ENCODE assay signal across 14 mouse cellular contexts in genomic region chr17:46034110-46034509, GRCm38 (mm10). TPM values are rescaled to one million over a fixed set of nuclear protein-coding genes. Genes with fewer than 3 reads are reported as not detected.
DNase-seq lines count a peak whose midpoint lies in the region; ATAC-seq lines count a peak whose summit lies in the region.
"Had no signal": no experiment of that assay in that cellular context is flagged by ENCODE, and none has a peak within 500 bp of the region (broad histone marks: within the 10 kb centered on the region; RNA-seq: fewer than 3 reads in every experiment).

No protein-coding gene starts in this region.

- no peaks in the 10 kb centered on the region for H3K9me3 ChIP-seq in forebrain, embryonic 10.5 days
- no peaks in the 10 kb centered on the region for H3K9me3 ChIP-seq in forebrain, embryonic 16.5 days (ENCODE audit: control insufficient read depth, low read length)
- no peaks in the 10 kb centered on the region for H3K9me3 ChIP-seq in hindbrain, embryonic 13.5 days
- no peaks in the 10 kb centered on the region for H3K9me3 ChIP-seq in hindbrain, embryonic 16.5 days (ENCODE audit: control insufficient read depth, low read length)
- no peaks in the 10 kb centered on the region for H3K9me3 ChIP-seq in embryonic facial prominence, embryonic 10.5 days
- H3K9me3 ChIP-seq: liver, embryonic 15.5 days had no signal

- H3K9ac ChIP-seq in forebrain, embryonic 16.5 days (replicated peaks; ENCODE audit: low read depth, low read length) = no peak overlapping the region
- peak overlapping the region; percentile 46; the same call in 1 of the 2 replicates for H3K9ac ChIP-seq in hindbrain, embryonic 13.5 days
- H3K9ac ChIP-seq in hindbrain, embryonic 16.5 days (ENCODE audit: low read depth, low read length) = no peak overlapping the region
- H3K9ac ChIP-seq: liver, embryonic 15.5 days had no signal

- no peak for ATAC-seq in forebrain, embryonic 16.5 days
- no peak for ATAC-seq in hindbrain, embryonic 13.5 days (ENCODE audit: low FRiP score)
- no peak for ATAC-seq in hindbrain, embryonic 16.5 days
- ATAC-seq in megakaryocyte progenitor cell, adult 5-6 weeks (replicated peaks; ENCODE audit: poor library complexity) = no peak
- ATAC-seq in frontal cortex, adult (ENCODE audit: low TSS enrichment) = no peak
- ATAC-seq: intestine, embryonic 16.5 days had no signal

- no peaks in the 10 kb centered on the region for H3K36me3 ChIP-seq in forebrain, embryonic 10.5 days (replicated peaks)
- no peaks in the 10 kb centered on the region for H3K36me3 ChIP-seq in forebrain, embryonic 16.5 days (ENCODE audit: control insufficient read depth, insufficient read depth)
- H3K36me3 ChIP-seq in hindbrain, embryonic 13.5 days = no peaks in the 10 kb centered on the region
- H3K36me3 ChIP-seq in hindbrain, embryonic 16.5 days (ENCODE audit: control insufficient read depth, insufficient read depth, low read length) = no peaks in the 10 kb centered on the region
- H3K36me3 ChIP-seq in embryonic facial prominence, embryonic 10.5 days (replicated peaks) = no peaks in the 10 kb centered on the region
- H3K36me3 ChIP-seq: liver, embryonic 15.5 days had no signal

- H3K27ac ChIP-seq in forebrain, embryonic 10.5 days = 0 out of 2 replicates have a peak overlapping the region, but pooled peaks have one; percentile 22
- no peak overlapping the region for H3K27ac ChIP-seq in forebrain, embryonic 16.5 days (ENCODE audit: low read length)
- no peak overlapping the region for H3K27ac ChIP-seq in hindbrain, embryonic 13.5 days
- H3K27ac ChIP-seq in hindbrain, embryonic 16.5 days (ENCODE audit: low read depth, low read length) = no peak overlapping the region
- H3K27ac ChIP-seq in embryonic facial prominence, embryonic 10.5 days (replicated peaks) = peak overlapping the region; percentile 48
- H3K27ac ChIP-seq: liver, embryonic 15.5 days had no signal

- H3K4me1 ChIP-seq in forebrain, embryonic 10.5 days = peaks cover 32% of the 10 kb centered on the region
- peaks cover 16% of the 10 kb centered on the region for H3K4me1 ChIP-seq in forebrain, embryonic 16.5 days (replicated peaks; ENCODE audit: control insufficient read depth, insufficient read depth, low read length)
- peaks cover 27% of the 10 kb centered on the region for H3K4me1 ChIP-seq in hindbrain, embryonic 13.5 days (replicated peaks)
- peaks cover 12% of the 10 kb centered on the region for H3K4me1 ChIP-seq in hindbrain, embryonic 16.5 days (ENCODE audit: control insufficient read depth, insufficient read depth, low read depth, low read length)
- H3K4me1 ChIP-seq in embryonic facial prominence, embryonic 10.5 days = peaks cover 33% of the 10 kb centered on the region

- no peak for DNase-seq in forebrain, embryonic 10.5 days (ENCODE audit: extremely low spot score, low spot score)
- DNase-seq in embryonic facial prominence, embryonic 10.5 days (ENCODE audit: low spot score) = no peak
- peak; percentile 72 for DNase-seq in thymus, postnatal 0 days (ENCODE audit: low spot score)
- DNase-seq: cerebellum, postnatal 10 days; kidney, postnatal 14 days; layer of hippocampus, adult 9-11 months; right cerebral cortex, postnatal 14 days had no signal

- WGBS in forebrain, embryonic 10.5 days = 67% methylated on average over 6 of the region's 6 CpGs
- WGBS in forebrain, embryonic 16.5 days = 56% methylated on average over 6 of the region's 6 CpGs
- WGBS in hindbrain, embryonic 13.5 days = 50% methylated on average over 6 of the region's 6 CpGs
- 64% methylated on average over 6 of the region's 6 CpGs for WGBS in hindbrain, embryonic 16.5 days
- WGBS in embryonic facial prominence, embryonic 10.5 days = 64% methylated on average over 6 of the region's 6 CpGs

- no peak overlapping the region for H3K4me3 ChIP-seq in forebrain, embryonic 10.5 days
- no peak overlapping the region for H3K4me3 ChIP-seq in forebrain, embryonic 16.5 days (replicated peaks; ENCODE audit: low read length)
- H3K4me3 ChIP-seq in hindbrain, embryonic 13.5 days = no peak overlapping the region
- no peak overlapping the region for H3K4me3 ChIP-seq in hindbrain, embryonic 16.5 days (ENCODE audit: low read length)
- no peak overlapping the region for H3K4me3 ChIP-seq in embryonic facial prominence, embryonic 10.5 days
- H3K4me3 ChIP-seq: liver, embryonic 15.5 days had no signal

- peaks cover 24% of the 10 kb centered on the region for H3K27me3 ChIP-seq in forebrain, embryonic 10.5 days (ENCODE audit: poor library complexity, severe bottlenecking)
- no peaks in the 10 kb centered on the region for H3K27me3 ChIP-seq in forebrain, embryonic 16.5 days (replicated peaks; ENCODE audit: control insufficient read depth, insufficient read depth, low read length)
- peaks cover 7% of the 10 kb centered on the region; the same call in 1 of the 2 replicates for H3K27me3 ChIP-seq in hindbrain, embryonic 13.5 days
- no peaks in the 10 kb centered on the region for H3K27me3 ChIP-seq in hindbrain, embryonic 16.5 days (replicated peaks; ENCODE audit: control insufficient read depth, insufficient read depth, low read length)
- peaks cover 30% of the 10 kb centered on the region for H3K27me3 ChIP-seq in embryonic facial prominence, embryonic 10.5 days (replicated peaks; ENCODE audit: low read depth, poor library complexity, severe bottlenecking)

- H3K4me2 ChIP-seq in forebrain, embryonic 16.5 days (ENCODE audit: low read length) = no peak overlapping the region
- no peak overlapping the region for H3K4me2 ChIP-seq in hindbrain, embryonic 13.5 days
- H3K4me2 ChIP-seq in hindbrain, embryonic 16.5 days (ENCODE audit: low read length) = no peak overlapping the region
- H3K4me2 ChIP-seq: liver, embryonic 15.5 days had no signal

RNA-seq across cellular contexts. Expression of gene Vegfa, which starts 1.9 kb away (rescaled TPM):
- 2.4 and 2.5 TPM in 2 replicates for polyA plus RNA-seq in forebrain, embryonic 10.5 days (2016; fragmentation: Nextera tagmentation; extraction: Ambion mirVana)
- polyA plus RNA-seq in forebrain, embryonic 16.5 days (2015; fragmentation: Nextera tagmentation; extraction: Ambion mirVana) = 2.5 and 3.3 TPM in 2 replicates
- polyA plus RNA-seq in hindbrain, embryonic 13.5 days (2015; fragmentation: Nextera tagmentation; extraction: Ambion mirVana) = 2.8 and 4.1 TPM in 2 replicates
- 3.7 and 3.8 TPM in 2 replicates for polyA plus RNA-seq in hindbrain, embryonic 16.5 days (2015; fragmentation: Nextera tagmentation; extraction: Ambion mirVana)
- 2.1 and 2.3 TPM in 2 replicates for polyA plus RNA-seq in embryonic facial prominence, embryonic 10.5 days (2016; fragmentation: Nextera tagmentation; extraction: Ambion mirVana)
- 1.1 and 1.3 TPM in 2 replicates for polyA plus RNA-seq in thymus, postnatal 0 days (2015; fragmentation: Nextera tagmentation; extraction: Ambion mirVana)
- 32.8 and 38.3 TPM in 2 replicates for total RNA-seq in megakaryocyte progenitor cell, adult 5-6 weeks (2015)
- total RNA-seq in megakaryocyte progenitor cell, adult 5-6 weeks (2017) = 47.8 and 54.2 TPM in 2 replicates

Comparison
In these comparisons a context has a peak if more than half of its experiments do, and no peak if none do; other contexts are left out.
1. H3K27ac ChIP-seq: peak in forebrain, embryonic 10.5 days (single experiment) and embryonic facial prominence, embryonic 10.5 days (single experiment); none in forebrain, embryonic 16.5 days (single experiment), hindbrain, embryonic 13.5 days (single experiment) and hindbrain, embryonic 16.5 days (single experiment).